Mouse (Mus musculus) limb, embryonic 14.5 days (tissue): ENCODE measurements at regions not wholly inside any gene's neighbourhood (a gene's known extent, or its start where the extent isn't known, plus 50 kb on each side); places are given as distances from the start of the nearest gene placed in this dataset.

Experiments
- ATAC-seq: fragments of 200-750 bp; cut with Nextera tagmentation; 2 replicates; pipeline ENCODE4 v1.8.0; 2017; ENCODE audit warnings: low read depth, moderate number of reproducible peaks, moderate TSS enrichment; ENCODE audit not compliant: low FRiP score
- DNase-seq: peaks from one replicate; pipeline ENCODE4 v3.0.0-alpha.2; 2015; ENCODE audit warnings: low spot score
- H3K27ac ChIP-seq: fragments of 300-500 bp; sonication (generic); replicated peaks from 2 replicates; pipeline ENCODE4 v1.5.1; 2014; ENCODE audit warnings: low read depth, mild to moderate bottlenecking, low read length, moderate library complexity, mixed read lengths
- H3K27me3 ChIP-seq: fragments of 300-500 bp; sonication (generic); 2 replicates; pipeline ENCODE4 v1.6.1; 2014; ENCODE audit warnings: low read length, mixed read lengths; ENCODE audit not compliant: control insufficient read depth, insufficient read depth
- H3K36me3 ChIP-seq: fragments of 300-500 bp; sonication (generic); 2 replicates; pipeline ENCODE4 v1.6.1; 2014; ENCODE audit warnings: mild to moderate bottlenecking, low read length, moderate library complexity, mixed read lengths; ENCODE audit not compliant: control insufficient read depth, insufficient read depth
- H3K4me1 ChIP-seq: fragments of 300-500 bp; sonication (generic); 2 replicates; pipeline ENCODE4 v1.6.1; 2014; ENCODE audit warnings: antibody characterized with exemption, low read length, mixed read lengths; ENCODE audit not compliant: control insufficient read depth, insufficient read depth
- H3K4me2 ChIP-seq: fragments of 300-500 bp; sonication (generic); replicated peaks from 2 replicates; pipeline ENCODE4 v1.6.1; 2014; ENCODE audit warnings: low read depth, mild to moderate bottlenecking, low read length, moderate library complexity; ENCODE audit not compliant: severe bottlenecking
- H3K4me3 ChIP-seq: fragments of 300-500 bp; sonication (generic); replicated peaks from 2 replicates; pipeline ENCODE4 v1.5.1; 2014; ENCODE audit warnings: low read length
- H3K9ac ChIP-seq: fragments of 300-500 bp; sonication (generic); 2 replicates; pipeline ENCODE4 v1.6.1; 2014; ENCODE audit warnings: mild to moderate bottlenecking, low read depth, low read length, moderate library complexity; ENCODE audit not compliant: severe bottlenecking
- H3K9me3 ChIP-seq: fragments of 300-500 bp; sonication (generic); 2 replicates; pipeline ENCODE4 v1.6.1; 2016; ENCODE audit warnings: low read length; ENCODE audit not compliant: control insufficient read depth
- POLR2A ChIP-seq: fragments of 200-500 bp; IDR thresholded peaks from 2 replicates; pipeline ENCODE4 v1.8.0; 2012; ENCODE audit warnings: inconsistent platforms, mild to moderate bottlenecking, moderate library complexity, borderline replicate concordance; ENCODE audit not compliant: insufficient read depth, insufficient read length; ENCODE audit errors: extremely low read depth
- WGBS: fragments of 180-500 bp; shearing (Covaris S2); extraction: QIAGEN DNeasy Blood & Tissue Kit; methylation state at CpG from one replicate; pipeline ENCODE4 v1.1.7; 2014; 5-methylcytosine and 5-hydroxymethylcytosine counted together

DNA sequence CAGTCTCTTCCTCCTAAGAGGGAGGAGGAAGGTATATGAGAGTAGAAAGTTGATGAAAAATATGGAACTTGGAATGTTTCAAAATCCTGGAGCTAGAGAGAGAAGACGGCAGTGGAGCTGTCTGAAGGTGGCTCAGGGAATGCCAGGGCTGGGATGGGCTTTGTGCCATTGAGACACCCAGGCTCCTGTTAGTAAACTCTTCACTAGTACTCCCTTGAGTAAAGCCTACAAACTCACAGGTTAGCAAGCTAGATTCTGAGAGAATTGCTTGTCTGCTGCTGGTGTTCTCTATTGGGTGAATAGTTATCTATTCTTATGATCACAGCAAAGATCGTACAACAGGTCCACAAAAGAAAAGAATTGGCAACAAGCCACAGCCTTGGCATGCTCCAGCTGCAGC is 255.3 kb upstream of the Pex5l start:
- WGBS, result 72% methylated on average over 2 of the region's 2 CpGs
- ATAC-seq, result no peak
- no peaks in the 10 kb centered on the region for H3K27me3 ChIP-seq

GRCm38 (mm10) chr3:33397217-33397616 is 254.2 kb upstream of the Pex5l start:
- no peak overlapping the region for H3K4me3 ChIP-seq
- H3K36me3 ChIP-seq, result no peaks in the 10 kb centered on the region

More for the DNA sequence above, 255.3 kb upstream of the Pex5l start:
- Histone ChIP-seq H3K4me3 (no peak overlapping the region), H3K4me1 (no peaks in the 10 kb centered on the region), H3K9ac (no peak overlapping the region), H3K36me3 (no peaks in the 10 kb centered on the region), H3K27ac (no peak overlapping the region), H3K9me3 (no peaks in the 10 kb centered on the region), H3K4me2 (no peak overlapping the region)
- TF ChIP-seq POLR2A, result no peak
- DNase-seq, result no peak

DNA sequence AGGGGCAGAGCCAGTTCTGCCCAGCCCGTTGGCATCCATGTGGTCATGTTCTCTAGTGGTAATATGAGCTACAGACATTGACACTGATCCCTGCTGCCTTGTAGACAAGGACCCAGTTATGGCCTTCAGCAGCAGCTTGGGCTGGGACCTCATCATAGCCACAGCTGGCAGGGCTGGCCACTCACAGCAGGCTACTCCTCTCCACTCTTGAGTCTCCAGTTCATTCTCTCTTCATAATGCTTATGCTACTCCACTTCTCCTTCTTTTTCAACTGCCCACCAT is 249.4 kb upstream of the Pex5l start:
- Histone ChIP-seq H3K27me3 (no peaks in the 10 kb centered on the region), H3K36me3 (no peaks in the 10 kb centered on the region), H3K4me1 (no peaks in the 10 kb centered on the region), H3K9ac (no peak overlapping the region), H3K27ac (no peak overlapping the region), H3K4me3 (no peak overlapping the region), H3K4me2 (no peak overlapping the region), H3K9me3 (no peaks in the 10 kb centered on the region)
- TF ChIP-seq POLR2A, result no peak
- ATAC-seq (no peak), DNase-seq (no peak)
- WGBS, result 78% methylated on average over 1 of the region's 1 CpGs

More at GRCm38 (mm10) chr3:33397217-33397616, 254.2 kb upstream of the Pex5l start:
- no peaks in the 10 kb centered on the region for H3K9me3 ChIP-seq
- H3K9ac ChIP-seq, result no peak overlapping the region
- H3K4me1 ChIP-seq, result no peaks in the 10 kb centered on the region
- WGBS, result 59% methylated on average over 6 of the region's 6 CpGs
- no peak for DNase-seq
- TF ChIP-seq POLR2A, result no peak
- H3K4me2 ChIP-seq, result no peak overlapping the region
- no peaks in the 10 kb centered on the region for H3K27me3 ChIP-seq
- no peak overlapping the region for H3K27ac ChIP-seq
- ATAC-seq, result no peak

GRCm38 (mm10) chr3:33391765-33392540 is 248.9 kb upstream of the Pex5l start:
- Histone ChIP-seq H3K9me3 (no peaks in the 10 kb centered on the region), H3K4me1 (no peaks in the 10 kb centered on the region), H3K27ac (no peak overlapping the region), H3K36me3 (no peaks in the 10 kb centered on the region), H3K4me2 (no peak overlapping the region), H3K27me3 (no peaks in the 10 kb centered on the region), H3K4me3 (no peak overlapping the region), H3K9ac (no peak overlapping the region)
- no peak for TF ChIP-seq POLR2A
- ATAC-seq, result no peak
- WGBS, result 88% methylated on average over 4 of the region's 4 CpGs
- DNase-seq, result no peak

GRCm38 (mm10) chr3:33388171-33388570 is 245.1 kb upstream of the Pex5l start:
- no peak for TF ChIP-seq POLR2A

More at GRCm38 (mm10) chr3:33388171-33388570, 245.1 kb upstream of the Pex5l start:
- H3K9ac ChIP-seq, result no peak overlapping the region
- no peaks in the 10 kb centered on the region for H3K4me1 ChIP-seq
- H3K9me3 ChIP-seq, result no peaks in the 10 kb centered on the region
- no peak overlapping the region for H3K4me3 ChIP-seq
- no peak overlapping the region for H3K27ac ChIP-seq
- DNase-seq (no peak), ATAC-seq (no peak)
- H3K4me2 ChIP-seq, result no peak overlapping the region
- WGBS, result 32% methylated on average over 1 of the region's 1 CpGs
- no peaks in the 10 kb centered on the region for H3K27me3 ChIP-seq
- no peaks in the 10 kb centered on the region for H3K36me3 ChIP-seq
